Mouse (Mus musculus) R1 (cell line): Measurements from ENCODE around the gene Gm8897.
"Not testable (repeated sequence)": the region's sequence is repeated elsewhere in the genome, so short reads cannot be mapped to it uniquely, and the experiment has no call there.

Source experiments
- DNase-seq: peaks from one replicate; pipeline ENCODE4 v3.0.0-alpha.2; 2018; ENCODE audit warnings: low read depth, low spot score

Gene Gm8897

DNA sequence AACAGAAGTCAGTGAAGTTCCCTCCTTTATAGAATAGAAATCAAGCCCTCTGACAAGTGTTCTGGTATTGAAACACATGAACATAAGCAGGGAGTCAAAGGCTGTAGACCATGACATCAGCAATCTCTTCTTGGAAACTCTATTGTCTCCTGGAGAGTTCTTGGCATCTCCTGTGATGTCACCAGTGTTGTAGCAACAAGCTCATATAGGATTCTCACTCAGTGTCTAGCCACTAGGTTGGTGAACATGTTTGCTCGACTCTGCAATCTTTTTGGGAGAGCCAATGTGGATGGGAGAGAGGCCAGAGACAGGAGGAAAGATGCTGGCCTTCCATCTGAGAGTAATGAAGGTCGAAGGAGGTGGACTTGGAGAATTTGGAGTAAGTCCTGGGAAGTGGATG is at the start of gene Gm8897:
TSS of gene Gm8897 (plus strand) at position 301 of the 400 bp plus-strand sequence.
- not testable (repeated sequence) for DNase-seq

DNA sequence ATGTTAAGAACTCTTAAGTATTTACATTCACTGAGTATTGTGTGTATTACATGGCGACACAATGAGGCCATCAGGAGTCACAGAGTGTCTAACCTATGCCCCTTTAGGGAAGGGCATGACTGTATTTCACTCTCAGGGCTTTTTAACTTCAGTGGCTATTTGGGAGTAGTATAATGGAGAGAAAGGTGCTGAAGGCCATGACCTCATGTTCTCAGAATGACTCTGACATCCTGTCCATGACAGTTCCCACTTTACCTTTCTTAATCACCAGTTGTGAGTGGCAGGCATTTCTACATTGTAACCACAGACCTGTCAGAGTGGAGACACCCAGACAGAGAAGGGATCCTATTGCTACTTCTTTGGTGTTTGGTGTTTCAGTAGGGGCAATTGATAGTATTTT is 473 bp downstream of the Gm8897 start:
- not testable (repeated sequence) for DNase-seq
